Mouse (Mus musculus): ENCODE data around the gene Trip6.
A peak's percentile ranks its signal among the peaks of the same experiment; 100 is the strongest.

Trip6 gene

DNA sequence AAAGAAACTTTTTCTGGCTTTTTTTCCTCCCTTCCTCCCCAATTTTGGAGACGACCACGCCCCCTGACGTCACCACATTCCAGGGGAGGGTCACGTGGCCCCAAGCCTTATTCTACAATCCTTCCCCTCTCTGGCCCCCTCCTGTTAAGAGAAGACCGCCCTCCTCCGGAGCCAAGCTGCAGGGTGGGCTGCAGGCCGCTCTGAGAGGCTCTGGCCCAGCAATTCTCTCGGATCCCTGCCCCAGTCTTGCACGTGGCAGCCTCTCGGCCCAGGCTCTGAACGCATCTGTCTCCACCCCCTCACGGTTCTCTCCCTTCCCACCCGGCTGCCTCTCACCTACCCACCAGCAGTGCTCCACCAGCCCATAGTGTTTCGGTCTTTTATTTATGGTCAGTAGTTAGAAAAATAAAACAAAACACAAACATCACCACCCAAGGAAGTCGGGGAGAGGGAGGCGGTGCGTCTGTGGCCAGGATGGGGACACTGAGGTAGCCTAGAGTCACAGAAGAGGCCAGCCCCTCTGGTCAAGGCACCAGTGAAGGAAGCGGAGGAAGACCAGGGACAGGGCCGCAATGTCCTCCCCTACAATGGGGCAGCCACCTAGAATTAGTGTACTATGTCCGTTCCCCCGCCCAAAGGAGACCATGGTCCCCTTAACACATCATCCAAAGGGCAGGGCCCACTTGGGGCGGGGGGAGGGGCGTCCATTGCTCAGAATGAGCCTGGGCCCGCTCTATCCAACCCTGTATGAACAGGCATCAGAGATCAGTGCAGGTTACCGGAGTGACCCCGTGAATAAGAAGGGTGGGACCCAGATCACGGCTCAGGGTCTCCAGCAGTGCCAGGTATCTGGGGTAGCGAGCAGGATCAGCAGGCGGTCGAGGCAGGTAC lies at the start of gene Trip6:
Gene Trip6, minus strand, starts transcription at position 212 of the 891 bp plus-strand sequence.
- peak; percentile 53 to 78 for DNase-seq (ENCODE audit: low spot score in 2 of 2)

DNA sequence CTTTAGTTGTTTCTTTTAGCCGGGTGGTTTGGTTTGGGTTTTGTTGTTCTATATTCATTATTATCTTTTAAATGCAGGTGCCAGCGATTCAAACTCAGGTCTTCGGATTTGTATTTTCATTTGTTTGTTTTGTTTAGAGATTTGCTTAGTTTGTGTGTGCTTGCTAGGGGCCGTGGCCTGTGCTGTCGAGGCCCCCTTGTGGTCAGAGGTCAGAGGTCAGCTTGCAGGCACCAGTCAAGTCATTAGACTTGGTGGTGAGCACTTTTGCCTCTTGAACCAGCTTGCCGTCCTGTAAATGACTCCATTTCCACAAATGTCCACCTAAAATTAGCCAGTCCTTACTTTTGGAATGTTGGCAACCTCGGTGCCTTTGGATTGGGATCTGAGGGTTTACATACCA lies 44.2 kb upstream of the Trip6 start:
- DNase-seq (ENCODE audit: low spot score in 2 of 2) = no peak

GRCm38 (mm10) chr5:137354091-137354490 lies 39.9 kb upstream of the Trip6 start:
- DNase-seq (ENCODE audit: low spot score in 2 of 2) = no peak

- no peak for DNase-seq (ENCODE audit: low spot score in 2 of 2)
Measured at GRCm38 (mm10) chr5:137352011-137352975, 38.1 kb upstream of the Trip6 start.

- peak in 1 of 2 experiments; percentile 52 for DNase-seq (ENCODE audit: low spot score in 2 of 2)
Measured at GRCm38 (mm10) chr5:137351394-137351793, 37.2 kb upstream of the Trip6 start.

DNA sequence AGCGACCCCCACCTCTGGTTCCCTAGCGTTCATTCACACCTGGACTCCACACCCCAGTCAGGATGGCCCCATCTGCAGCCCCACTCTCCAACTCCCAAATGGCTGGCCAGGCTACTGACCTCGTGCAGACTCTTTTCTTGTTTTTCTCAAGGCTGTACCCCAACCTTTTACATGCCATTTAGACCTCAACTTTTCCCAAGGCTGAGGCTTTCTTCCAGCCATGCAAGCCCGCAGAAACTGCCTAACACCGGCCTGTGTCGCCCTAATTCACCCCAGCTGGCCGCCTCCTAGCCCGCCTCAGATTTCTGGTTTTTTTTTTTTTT lies 36.8 kb upstream of the Trip6 start:
- DNase-seq (ENCODE audit: low spot score in 2 of 2) = no peak

DNA sequence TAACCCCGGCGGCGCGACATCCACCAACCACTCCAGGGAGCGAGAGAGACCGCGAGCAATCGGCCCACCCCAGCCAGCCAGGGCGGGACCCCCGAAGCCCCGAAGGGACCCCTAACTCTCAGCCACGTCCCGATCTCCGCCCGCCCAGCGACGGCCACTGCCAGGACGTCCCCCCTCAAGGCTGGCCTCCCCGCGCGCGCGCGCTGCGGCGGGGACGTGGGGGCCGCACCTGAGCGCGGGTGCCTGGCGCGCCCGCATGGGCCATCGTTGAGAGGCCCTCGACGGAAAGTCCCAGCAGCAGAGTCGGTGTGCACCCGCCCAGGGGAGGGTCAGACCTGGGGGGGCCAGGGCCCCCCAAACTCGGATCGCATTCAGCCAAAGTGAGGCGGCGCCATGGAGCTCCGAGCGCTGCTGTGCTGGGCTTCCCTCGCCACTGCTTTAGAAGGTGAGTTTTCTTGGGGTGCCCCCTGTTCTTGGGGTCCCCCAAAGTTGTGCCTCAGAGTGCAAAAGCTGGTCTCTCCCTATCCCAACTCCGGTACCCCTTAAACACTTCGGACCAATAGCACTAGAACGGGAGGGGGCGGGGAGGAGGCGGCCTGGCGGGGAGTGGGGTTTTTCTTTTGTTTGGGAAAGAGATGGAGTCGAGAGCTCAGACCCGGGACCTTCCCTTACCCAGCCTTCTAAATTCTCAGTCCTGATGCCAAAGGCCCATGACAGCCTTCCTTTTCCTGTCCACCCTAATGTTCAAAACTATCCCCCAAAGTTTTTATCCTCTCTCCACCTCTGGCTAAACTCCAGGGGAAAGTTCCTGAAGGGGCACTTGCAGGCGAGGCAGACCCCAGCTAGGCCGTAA lies 36.2 kb upstream of the Trip6 start:
- DNase-seq (ENCODE audit: low spot score in 2 of 2) = no peak

GRCm38 (mm10) chr5:137349384-137350204 lies 35.4 kb upstream of the Trip6 start, which contains the start of gene Ephb4:
Ephb4 (plus strand) TSS chr5:137350109.
- peak in 1 of 2 experiments; percentile 32 for DNase-seq (ENCODE audit: low spot score in 2 of 2)

DNA sequence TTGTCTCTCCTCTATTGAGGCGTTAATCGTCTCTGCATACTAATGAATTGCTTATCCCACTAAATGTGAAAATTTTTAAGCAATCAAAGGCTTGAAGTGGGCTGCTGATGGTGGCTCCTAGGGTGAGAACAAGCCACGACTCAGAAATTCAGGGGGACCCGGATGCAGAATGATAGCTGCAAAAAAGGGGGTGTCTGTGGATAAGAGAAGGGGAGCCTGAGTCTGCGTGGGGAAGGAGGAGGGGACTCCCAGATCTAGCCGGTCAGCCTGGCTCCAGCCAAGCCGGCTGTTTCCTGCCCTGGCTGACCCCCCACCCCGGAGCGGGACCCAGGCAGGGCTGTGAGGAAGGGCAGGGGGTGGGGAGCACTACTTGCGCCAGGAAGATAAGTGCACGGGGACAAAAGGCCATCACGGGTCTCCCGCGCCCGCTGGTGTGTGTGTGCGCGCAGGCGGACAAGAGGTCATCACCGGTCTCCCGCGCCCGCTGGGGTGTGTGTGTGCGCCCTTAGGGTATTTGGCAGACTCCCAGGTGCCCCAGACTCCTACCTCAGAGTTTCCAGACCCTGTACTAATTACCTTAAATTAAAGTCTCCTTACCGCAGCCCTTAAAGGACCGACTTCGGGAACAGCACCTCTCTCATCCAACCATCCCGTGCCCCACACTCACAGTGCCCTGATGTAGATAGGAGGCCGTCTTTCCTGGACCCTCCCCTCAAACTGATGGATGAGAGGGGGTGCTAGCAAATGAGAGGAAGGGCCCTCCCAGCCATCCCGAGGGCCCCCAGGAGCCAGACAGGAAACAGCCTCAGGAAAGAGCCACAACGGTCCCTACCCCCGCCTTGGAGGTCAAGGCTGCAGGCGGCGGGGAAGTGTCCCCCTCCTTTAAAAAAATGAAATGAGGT lies 34.5 kb upstream of the Trip6 start:
- DNase-seq (ENCODE audit: low spot score in 2 of 2) = peak in 1 of 2 experiments; percentile 31

GRCm38 (mm10) chr5:137347856-137348255 lies 33.7 kb upstream of the Trip6 start:
- no peak for DNase-seq (ENCODE audit: low spot score in 2 of 2)

DNA sequence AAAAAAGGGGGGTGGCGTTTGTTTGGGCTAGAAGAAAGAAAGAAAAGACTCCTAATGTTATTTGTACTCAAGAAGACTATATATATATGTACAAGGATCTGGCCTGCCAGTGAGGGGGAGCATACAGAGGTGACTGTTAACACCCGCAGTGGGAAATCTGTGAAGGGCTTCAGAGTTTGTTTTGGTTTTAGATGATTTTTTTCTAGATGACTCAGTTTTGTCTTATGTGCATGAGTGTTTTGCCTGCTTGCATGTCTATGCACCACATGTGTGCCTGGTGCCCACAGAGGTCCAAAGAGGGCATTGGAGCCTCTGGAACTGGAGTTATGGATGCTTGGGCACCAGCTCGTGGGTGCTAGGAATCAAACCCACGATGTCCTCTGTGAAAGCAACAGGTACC lies 32.8 kb upstream of the Trip6 start:
- DNase-seq (ENCODE audit: low spot score in 2 of 2) = no peak

- DNase-seq (ENCODE audit: low spot score in 2 of 2) = no peak
Measured at GRCm38 (mm10) chr5:137346388-137346787, 32.2 kb upstream of the Trip6 start.

GRCm38 (mm10) chr5:137345821-137346220 lies 31.6 kb upstream of the Trip6 start:
- DNase-seq (ENCODE audit: low spot score in 2 of 2) = no peak

DNA sequence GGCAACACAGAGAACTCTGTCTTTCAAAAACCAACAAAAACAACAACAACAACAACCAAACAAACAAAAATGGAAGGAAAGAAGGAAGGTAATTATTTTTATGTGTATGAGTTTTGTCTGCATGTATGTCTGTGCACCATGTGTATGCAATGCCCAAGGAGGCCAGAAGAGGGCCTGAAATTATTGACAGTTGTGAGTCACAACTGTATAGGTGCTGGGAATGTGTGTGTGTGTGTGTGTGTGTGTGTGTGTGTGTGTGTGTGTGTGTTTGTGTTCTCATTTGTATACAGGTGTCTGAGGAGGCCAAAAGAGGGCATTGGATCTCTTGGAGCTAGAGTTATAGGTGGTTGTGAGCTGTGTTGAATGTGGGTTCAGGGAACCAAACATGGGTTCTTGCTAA lies 29.7 kb upstream of the Trip6 start:
- DNase-seq (ENCODE audit: low spot score in 2 of 2) = peak in 1 of 2 experiments; percentile 55

DNA sequence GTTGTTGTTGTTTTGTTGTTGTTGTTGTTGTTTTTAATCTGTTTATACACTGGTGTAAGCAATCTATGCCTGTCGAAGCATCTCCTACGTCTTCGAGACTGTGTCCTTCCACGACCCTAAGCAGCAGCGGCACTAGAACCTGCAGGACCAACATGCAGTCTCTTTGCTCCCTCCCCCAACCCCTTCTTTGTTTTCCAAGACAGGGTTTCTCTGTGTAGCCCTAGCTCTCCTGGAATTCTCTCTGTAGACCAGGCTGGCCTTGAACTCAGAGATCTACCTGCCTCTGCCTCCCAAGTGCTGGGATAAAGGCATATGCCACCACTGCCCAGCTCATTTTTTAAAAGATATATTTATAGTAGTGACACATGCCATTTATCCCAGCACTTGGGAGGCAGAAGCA lies 29.2 kb upstream of the Trip6 start:
- DNase-seq (ENCODE audit: low spot score in 2 of 2) = peak in 1 of 2 experiments; percentile 55

DNA sequence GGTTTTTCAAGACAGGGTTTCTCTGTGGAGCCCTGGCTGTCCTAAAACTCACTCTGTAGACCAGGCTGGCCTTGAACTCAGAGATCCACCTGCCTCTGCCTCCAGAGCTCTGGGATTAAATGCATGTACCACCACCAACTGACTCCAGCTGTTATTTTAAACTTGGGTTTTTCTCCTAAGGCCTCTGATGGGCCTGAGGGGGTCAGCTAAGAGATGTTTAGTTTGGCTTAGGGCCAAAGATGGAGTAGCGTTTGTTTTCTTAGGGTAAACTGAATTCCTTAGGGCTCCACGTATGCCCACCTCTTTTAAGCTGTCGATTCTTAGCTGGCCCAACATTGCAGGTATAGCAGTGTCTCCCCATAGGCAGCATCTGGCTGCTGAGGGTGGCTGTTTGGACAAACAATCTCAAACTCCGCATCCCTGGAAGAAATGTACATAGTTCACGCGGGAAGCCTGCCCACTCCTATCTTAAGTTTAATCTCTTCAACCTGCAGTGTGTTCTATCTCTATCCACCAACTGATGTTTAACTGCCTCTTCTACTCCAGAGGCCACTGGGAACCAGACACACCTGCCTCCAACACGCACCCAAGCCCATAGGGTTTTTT lies 28.3 kb upstream of the Trip6 start:
- no peak for DNase-seq (ENCODE audit: low spot score in 2 of 2)

DNA sequence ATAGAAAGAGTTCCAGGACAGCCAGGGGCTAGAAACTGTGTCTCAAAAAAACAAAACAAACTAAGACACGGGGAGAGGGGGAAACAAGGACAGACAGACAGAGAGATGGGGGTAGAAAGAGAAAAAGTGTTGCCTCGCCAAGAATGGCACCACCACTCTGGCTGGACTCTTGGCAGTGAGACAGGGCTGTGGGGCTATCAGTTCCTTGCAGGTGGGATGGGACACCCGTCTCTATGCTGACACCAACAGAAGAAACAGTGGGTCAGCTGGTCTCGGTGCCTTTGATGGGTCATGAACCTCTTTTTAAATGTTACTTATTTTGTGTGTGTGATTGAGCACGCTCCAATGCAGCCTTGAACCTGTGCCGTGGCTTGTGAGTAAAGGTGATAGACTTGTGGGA lies 26.0 kb upstream of the Trip6 start:
- DNase-seq (ENCODE audit: low spot score in 2 of 2) = peak in 1 of 2 experiments; percentile 39

DNA sequence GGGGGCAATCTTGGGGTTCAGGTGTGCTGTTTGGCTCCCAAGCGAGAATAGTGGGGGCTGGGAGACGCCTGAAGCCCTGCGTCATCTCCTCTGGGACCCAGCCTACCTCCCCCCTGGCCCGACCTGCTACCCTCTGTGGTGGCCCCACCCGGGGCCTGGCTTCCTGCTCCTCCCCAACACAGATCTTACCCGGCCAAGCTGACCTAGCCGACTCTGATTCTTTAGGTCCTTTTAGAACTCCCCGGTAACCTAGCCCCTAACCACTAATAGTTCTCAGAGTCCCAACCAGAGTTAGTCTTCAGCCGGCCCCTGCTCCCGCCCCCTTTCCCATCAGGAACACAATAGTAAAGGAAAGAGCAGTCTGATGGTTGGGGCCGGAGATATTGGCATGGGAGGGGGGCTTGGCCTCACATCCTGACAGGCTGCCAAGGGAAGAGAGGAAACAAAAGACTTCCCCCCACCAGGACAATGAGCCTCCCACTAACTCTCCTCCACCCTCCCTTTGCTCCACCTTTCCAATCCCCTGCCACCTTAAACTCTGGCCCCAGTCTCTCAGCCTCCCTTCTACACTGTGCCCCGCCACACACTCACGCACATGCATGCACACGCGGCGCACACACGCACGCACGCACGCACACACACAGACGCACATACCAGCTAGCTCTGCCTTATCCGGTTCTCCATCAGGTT lies 25.2 kb upstream of the Trip6 start:
- peak in 1 of 2 experiments; percentile 41 for DNase-seq (ENCODE audit: low spot score in 2 of 2)

All from spleen, postnatal 4 days (tissue).